Mouse (Mus musculus): ENCODE data around the gene Ggt5. TPM values are rescaled to one million over a fixed set of nuclear protein-coding genes. Genes with fewer than 3 reads are reported as not detected.

Gene Ggt5
- total RNA-seq, 2 experiments from 2014 or later = 2.9 to 4.6 TPM

DNA sequence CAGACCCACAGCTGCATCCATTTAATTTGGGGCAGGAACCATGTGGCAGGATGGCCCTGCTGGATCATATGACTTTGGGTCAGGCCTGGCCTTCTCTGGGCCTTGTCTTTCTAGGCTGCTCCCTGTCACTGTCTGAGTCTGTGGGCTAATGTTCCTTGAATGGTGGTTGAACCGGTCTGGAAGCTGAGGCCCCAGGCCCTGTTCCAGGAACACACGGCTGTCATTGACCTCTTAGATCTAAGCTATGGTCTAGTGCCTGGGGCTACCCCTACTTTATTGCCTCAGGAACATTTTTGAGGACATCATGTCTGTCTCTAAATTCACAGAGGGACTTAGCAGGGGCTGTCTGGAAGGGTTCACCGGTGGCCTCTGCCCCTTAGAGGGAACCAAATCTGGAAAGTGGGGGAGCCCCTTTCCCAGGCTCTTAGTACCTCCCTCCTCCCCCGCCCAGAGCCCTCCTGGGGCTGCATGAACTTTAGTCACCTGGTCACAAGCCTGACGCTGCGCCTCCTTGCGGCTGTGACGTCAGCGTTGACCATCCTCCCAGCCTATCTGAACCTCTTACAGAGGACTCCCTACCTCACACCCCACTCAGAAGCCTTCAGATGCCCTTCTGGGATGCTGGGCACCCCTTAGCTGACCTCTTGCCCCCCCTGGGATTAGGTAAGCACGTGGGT is 18.0 kb upstream of the Ggt5 start:
- DNase-seq = no peak
- intact Hi-C loops (cut with DNase I) = no loop called here
- no peak overlapping the region for H3K27ac ChIP-seq
- no peak overlapping the region for H3K4me3 ChIP-seq
- no peak for TF ChIP-seq CTCF (IDR thresholded peaks at IDR 0.05)

DNA sequence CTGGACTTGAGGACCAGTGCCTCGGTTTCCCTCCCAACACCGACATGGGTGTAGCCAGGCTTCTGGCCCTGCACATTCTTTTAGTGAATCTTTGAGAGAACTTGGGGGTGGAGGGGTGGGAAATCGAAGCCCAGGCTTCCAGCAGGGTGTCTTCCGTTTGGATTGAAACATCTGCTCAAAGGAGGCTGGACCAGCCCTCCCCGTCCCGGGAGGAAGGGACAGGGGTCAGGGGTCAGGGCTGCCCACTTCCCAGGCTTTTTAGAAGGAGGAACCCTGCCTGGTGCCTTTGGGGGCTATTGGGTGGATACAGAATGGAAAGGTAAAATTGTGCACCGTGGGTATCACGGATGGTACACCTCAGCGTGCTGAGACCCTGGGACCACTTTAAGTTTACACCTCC is 17.2 kb upstream of the Ggt5 start:
- no peak overlapping the region for H3K27ac ChIP-seq
- no peak for DNase-seq
- no peak overlapping the region for H3K4me3 ChIP-seq
- no peak for TF ChIP-seq CTCF (IDR thresholded peaks at IDR 0.05)
- intact Hi-C loops (cut with DNase I) = no loop called here

DNA sequence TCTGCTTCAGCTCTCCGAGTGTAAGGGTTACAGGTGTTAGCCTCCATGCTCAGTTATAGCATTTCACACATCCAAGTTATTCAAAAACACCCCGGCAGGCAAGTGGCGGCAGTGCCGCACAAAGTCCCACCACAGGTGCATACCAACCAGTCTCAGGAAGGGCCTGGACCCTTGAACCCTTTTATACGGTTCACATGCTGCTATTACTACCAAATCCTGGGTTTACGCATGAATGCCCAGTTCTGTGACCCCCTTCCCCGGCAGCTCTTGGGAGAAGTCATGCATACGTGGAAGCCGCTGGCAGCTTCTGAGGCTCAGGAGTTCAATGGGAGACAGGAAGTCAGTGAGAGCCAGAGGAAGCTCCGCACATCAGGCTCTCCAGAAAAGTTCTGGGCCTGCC is 16.0 kb upstream of the Ggt5 start:
- no peak for TF ChIP-seq CTCF (IDR thresholded peaks at IDR 0.05)
- Histone ChIP-seq H3K4me3 (no peak overlapping the region), H3K27ac (no peak overlapping the region)
- no peak for DNase-seq
- intact Hi-C loops (cut with DNase I) = no loop called here

DNA sequence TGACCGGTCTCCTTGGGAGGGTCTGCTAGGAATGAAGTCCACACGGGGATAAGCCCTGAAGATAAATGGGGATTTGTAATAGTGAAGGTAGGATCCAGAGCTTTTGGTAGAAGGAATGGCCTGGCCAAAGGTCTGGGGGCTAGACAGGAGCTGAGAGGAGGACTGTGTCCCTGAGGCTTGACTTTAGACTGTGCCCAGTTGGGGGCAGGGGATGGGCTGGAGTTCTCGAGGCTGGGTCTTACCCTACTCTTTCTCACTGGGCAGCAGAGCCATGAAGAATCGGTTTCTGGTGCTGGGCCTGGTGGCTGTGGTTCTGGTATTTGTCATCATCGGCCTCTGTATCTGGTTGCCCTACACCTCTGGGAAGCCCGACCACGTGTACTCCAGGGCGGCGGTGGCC is 15.2 kb upstream of the Ggt5 start:
- no peak for TF ChIP-seq CTCF (IDR thresholded peaks at IDR 0.05)
- Histone ChIP-seq H3K4me3 (no peak overlapping the region), H3K27ac (no peak overlapping the region)
- intact Hi-C loops (cut with DNase I) = no loop called here
- DNase-seq = no peak

DNA sequence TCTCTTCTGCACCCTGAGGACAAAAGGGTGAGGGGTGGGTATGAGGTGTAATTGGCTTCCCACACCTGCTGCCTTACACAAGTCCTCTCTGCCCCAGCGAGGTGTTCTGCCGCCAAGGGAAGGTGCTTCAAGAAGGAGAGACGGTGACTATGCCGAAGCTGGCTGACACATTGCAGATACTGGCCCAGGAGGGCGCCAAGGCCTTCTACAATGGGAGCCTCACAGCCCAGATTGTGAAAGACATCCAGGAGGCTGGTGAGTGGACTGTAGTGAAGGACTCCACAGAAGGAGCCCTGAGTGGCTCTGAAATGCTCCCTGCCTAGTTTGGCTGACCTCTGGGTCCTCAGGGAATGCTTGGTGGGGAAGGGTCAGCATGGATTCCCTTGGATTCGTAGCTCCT is 10.0 kb upstream of the Ggt5 start:
- no peak for DNase-seq
- no peak overlapping the region for H3K4me3 ChIP-seq
- intact Hi-C loops (cut with DNase I) = no loop called here
- H3K27ac ChIP-seq = no peak overlapping the region
- TF ChIP-seq CTCF (IDR thresholded peaks at IDR 0.05) = no peak

DNA sequence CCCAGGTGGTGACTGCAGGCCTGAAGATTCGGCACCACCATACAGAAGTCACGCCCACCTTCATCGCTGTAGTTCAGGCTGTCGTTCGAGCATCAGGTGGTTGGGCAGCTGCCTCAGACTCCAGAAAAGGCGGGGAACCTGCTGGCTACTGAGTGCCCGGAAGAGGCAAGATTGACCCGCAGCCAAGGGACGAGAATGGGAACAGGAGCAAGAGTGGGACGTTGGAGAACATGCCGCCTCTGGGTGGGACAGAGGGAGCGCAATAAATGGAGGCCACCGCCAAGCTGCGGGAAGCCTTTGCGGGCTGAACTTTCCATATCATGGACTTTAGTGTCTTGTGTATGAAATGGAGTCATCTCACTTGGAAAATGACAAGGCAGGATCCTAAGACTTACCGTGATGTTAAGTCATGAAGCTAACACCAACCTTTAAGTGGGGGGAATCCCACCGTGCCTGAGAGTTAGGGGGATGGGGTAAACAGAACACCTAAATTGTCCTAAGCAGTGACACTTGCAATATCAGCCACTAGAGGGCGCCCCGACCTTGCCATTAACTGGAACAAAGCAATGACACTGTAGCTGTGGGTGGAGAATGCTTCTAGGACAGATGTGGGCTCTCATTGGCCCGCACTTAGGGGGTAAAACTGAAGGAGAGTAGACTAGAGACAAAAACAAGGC is 3.1 kb upstream of the Ggt5 start:
- no peak overlapping the region; the same call in 1 of the 2 replicates for H3K4me3 ChIP-seq
- intact Hi-C loops (cut with DNase I) = loop anchor here (1.0 to 10.0 kb wide), 5 partner anchors 49 to 369 kb away; partner anchors contain the start of gene Gm5134
- peak overlapping the region; percentile 84 for H3K27ac ChIP-seq
- peak; percentile 91 for DNase-seq
- TF ChIP-seq CTCF (IDR thresholded peaks at IDR 0.05) = no peak; the same call in 1 of the 2 replicates

DNA sequence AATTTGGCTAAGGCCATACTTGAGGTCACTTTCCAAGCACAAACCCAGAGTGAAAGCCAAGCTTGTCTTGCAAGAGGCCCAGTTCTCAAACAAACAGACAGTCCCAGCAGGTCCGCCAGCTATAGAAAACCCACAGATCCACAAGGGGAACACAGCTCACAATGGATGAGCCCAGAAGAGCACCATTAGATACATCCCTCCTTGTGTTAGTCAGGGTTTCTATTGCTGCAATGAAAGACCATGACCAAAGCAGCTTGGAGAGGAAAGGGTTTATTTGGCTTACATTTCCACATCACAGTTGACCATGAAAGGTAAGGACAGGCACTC is 2.6 kb upstream of the Ggt5 start:
- DNase-seq = no peak
- no peak overlapping the region for H3K4me3 ChIP-seq

DNA sequence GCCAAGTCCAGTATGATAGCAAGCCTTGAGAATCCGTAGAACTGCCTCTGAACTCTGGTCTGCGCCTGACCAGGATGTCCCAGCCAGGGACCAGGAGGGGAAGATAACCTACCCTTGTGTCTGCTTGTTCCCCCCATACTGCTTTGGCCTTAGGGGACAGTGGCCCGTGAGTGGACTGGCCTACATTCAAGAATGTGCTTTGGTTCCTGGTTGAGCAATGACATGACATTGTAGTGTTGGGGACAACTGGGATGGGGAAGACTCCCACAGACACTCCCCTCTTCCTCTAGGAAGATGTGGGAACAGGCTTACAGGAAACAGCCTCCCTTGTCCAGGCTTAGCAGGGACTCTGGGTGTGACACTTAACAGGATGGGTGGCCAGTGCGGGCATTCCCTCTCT is 1.4 kb upstream of the Ggt5 start:
- intact Hi-C loops (cut with DNase I) = loop anchor here (5.0 to 10.0 kb wide), 2 partner anchors 120 to 367 kb away; partner anchors contain the start of gene Gm5134

More for the DNA sequence above, 2.6 kb upstream of the Ggt5 start:
- H3K27ac ChIP-seq = peak overlapping the region; percentile 84
- intact Hi-C loops (cut with DNase I) = loop anchor here (1.0 to 10.0 kb wide), 5 partner anchors 49 to 368 kb away; partner anchors contain the start of gene Gm5134
- TF ChIP-seq CTCF (IDR thresholded peaks at IDR 0.05) = no peak

DNA sequence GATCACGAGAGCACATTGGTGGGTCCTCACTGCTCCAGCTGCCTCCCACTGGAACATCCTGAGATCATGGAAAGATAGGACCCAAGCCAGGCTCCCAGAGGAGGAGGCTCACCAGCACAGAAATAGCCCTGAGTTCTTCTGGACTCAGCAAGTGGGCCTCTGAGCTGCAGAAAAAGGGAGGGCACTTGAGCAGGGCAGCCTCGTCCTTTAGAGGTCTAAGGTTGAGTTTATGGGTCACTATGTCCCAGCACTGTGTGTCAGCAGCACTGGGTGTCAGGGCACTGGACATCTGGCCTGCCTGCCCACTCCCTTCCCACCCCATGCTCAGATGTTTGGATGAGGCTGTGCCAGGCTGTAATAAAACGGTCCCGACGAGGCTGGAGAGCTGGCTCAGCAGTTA is 804 bp upstream of the Ggt5 start:
- peak overlapping the region; percentile 84 for H3K27ac ChIP-seq
- intact Hi-C loops (cut with DNase I) = loop anchor here (5.0 to 10.0 kb wide), 2 partner anchors 119 to 366 kb away; partner anchors contain the start of gene Gm5134
- no peak overlapping the region for H3K4me3 ChIP-seq
- no peak for TF ChIP-seq CTCF (IDR thresholded peaks at IDR 0.05)
- DNase-seq = peak; percentile 79

More for the DNA sequence above, 1.4 kb upstream of the Ggt5 start:
- Histone ChIP-seq H3K4me3 (no peak overlapping the region), H3K27ac (peak overlapping the region; percentile 84)
- DNase-seq = no peak
- TF ChIP-seq CTCF (IDR thresholded peaks at IDR 0.05) = no peak

DNA sequence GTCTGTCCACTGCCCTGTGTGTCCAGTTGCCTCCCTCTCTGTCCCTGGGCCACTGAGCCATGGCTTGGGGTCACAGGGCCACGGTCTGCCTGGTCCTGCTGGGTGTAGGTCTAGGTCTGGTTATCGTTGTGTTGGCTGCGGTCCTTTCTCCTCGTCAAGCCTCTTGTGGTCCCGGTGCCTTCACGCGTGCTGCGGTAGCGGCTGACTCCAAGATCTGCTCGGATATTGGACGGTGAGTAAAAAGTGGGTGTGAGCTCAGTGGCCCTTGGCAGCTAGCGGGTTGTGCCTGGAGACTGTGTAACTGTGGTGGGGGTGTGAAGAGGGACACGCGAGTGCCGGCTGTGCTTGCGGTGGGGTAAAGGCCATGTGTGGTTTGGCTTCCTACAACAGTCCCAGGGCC is 511 bp downstream of the Ggt5 start:
- H3K4me3 ChIP-seq = peak overlapping the region; percentile 68
- DNase-seq = peak; percentile 56
- peak overlapping the region; percentile 84 for H3K27ac ChIP-seq
- no peak for TF ChIP-seq CTCF (IDR thresholded peaks at IDR 0.05)
- intact Hi-C loops (cut with DNase I) = loop anchor here (5.0 to 10.0 kb wide), 2 partner anchors 118 to 365 kb away; partner anchors contain the start of gene Gm5134

DNA sequence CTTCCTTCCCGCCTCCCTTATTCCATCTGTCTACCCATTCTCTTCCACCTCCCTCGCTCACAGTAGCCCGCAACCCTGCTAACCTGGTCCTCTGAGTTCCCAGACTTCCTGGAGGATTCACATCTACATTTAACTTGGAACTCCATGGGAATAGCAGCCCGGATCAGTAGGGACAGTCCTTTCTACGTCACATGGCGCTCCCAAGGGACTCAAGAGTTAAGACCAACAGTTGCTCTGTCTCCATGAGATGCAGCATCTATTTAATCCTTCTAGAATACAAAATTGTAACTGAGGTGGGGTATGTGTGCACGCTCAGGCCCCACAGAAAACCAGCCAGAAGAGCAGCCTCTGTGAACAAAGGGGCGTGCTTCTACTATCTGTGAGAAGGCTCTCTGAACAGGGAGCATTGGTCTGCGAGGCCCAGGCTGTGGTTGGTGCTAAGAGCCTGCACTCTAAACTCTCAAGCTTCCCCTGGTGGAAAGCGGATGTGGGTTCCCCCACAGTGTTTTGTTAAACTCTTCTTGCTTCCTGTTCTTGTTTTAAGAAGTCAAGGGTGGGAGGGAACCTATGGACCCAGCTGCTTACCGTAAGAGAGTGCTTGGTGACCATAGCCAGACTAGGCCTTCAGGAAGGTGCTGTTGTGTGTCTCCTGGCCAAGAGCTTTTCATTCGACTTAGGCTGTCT is 2.2 kb downstream of the Ggt5 start:
- Histone ChIP-seq H3K4me3 (peak overlapping the region; percentile 68), H3K27ac (peak overlapping the region; percentile 84)
- DNase-seq = no peak
- intact Hi-C loops (cut with DNase I) = no loop called here
- TF ChIP-seq CTCF (IDR thresholded peaks at IDR 0.05) = no peak

DNA sequence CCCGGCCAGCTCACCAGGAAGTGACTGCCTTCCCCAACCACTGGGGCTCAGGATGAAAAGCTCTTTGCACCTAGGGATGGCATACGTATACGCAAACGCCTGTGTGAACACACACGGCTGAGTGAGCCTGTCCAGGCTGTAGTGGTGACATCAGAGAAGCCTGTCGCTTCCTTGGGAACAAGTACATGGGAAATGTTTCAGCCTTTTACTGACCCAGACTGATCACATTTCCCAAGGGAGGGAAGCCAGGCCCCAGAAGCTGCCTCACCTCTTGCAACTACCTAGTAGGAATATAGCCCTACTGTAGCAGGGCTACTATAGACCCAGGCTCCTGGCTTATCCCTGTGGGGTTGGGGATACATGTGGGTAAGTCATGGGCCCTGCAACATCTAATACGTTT is 3.4 kb downstream of the Ggt5 start:
- intact Hi-C loops (cut with DNase I) = no loop called here
- DNase-seq = peak; percentile 48
- Histone ChIP-seq H3K4me3 (no peak overlapping the region), H3K27ac (peak overlapping the region; percentile 84)
- TF ChIP-seq CTCF (IDR thresholded peaks at IDR 0.05) = no peak

DNA sequence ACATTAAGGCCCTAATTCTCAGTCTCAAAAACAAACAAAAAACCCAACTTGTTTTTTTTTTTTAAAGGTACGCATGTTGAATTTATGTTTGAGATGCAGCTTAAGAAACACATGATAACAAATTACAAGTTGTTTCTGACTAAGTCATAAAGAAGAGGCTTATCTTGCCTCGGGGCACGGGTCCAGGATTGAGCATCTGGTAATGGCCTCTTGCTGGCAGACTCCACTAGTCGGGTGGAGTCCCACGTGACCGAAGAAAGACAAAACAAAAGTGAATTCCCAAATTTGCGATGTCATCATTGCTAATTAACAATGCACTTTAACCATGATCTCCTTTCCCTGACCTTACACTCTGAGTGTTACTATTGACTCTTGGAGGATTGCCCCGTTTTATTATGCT is 6.8 kb downstream of the Ggt5 start:
- Histone ChIP-seq H3K4me3 (no peak overlapping the region), H3K27ac (peak overlapping the region; percentile 60)
- DNase-seq = peak; percentile 83
- TF ChIP-seq CTCF (IDR thresholded peaks at IDR 0.05) = no peak
- intact Hi-C loops (cut with DNase I) = no loop called here
